Mouse (Mus musculus) hindbrain, embryonic 16.5 days (tissue): ENCODE data around the gene Clec4d. TPM values are rescaled to one million over a fixed set of nuclear protein-coding genes. Genes with fewer than 3 reads are reported as not detected.

Source experiments
- ATAC-seq: fragments of 200-750 bp; cut with Nextera tagmentation; 2 replicates; pipeline ENCODE4 v1.8.0; 2017; ENCODE audit warnings: moderate TSS enrichment, moderate library complexity
- H3K27ac ChIP-seq: fragments of 300-500 bp; sonication (generic); 2 replicates; pipeline ENCODE4 v1.5.1; 2014; ENCODE audit warnings: low read depth, mild to moderate bottlenecking, control low read depth, low read length, moderate library complexity
- H3K27me3 ChIP-seq: fragments of 300-500 bp; sonication (generic); replicated peaks from 2 replicates; pipeline ENCODE4 v1.6.1; 2014; ENCODE audit warnings: low read length; ENCODE audit not compliant: control insufficient read depth, insufficient read depth
- H3K36me3 ChIP-seq: fragments of 300-500 bp; sonication (generic); 2 replicates; pipeline ENCODE4 v1.6.1; 2014; ENCODE audit warnings: mild to moderate bottlenecking, low read length, moderate library complexity, mixed read lengths; ENCODE audit not compliant: control insufficient read depth, insufficient read depth
- H3K4me1 ChIP-seq: fragments of 300-500 bp; sonication (generic); 2 replicates; pipeline ENCODE4 v1.6.1; 2014; ENCODE audit warnings: low read depth, low read length; ENCODE audit not compliant: control insufficient read depth, insufficient read depth
- H3K4me2 ChIP-seq: fragments of 300-500 bp; sonication (generic); 2 replicates; pipeline ENCODE4 v1.6.1; 2014; ENCODE audit warnings: mild to moderate bottlenecking, low read length, control low read depth, moderate library complexity
- H3K4me3 ChIP-seq: fragments of 300-500 bp; sonication (generic); 2 replicates; pipeline ENCODE4 v1.5.1; 2014; ENCODE audit warnings: mild to moderate bottlenecking, low read length, control low read depth, moderate library complexity
- H3K9ac ChIP-seq: fragments of 300-500 bp; sonication (generic); 2 replicates; pipeline ENCODE4 v1.6.1; 2014; ENCODE audit warnings: low read depth, mild to moderate bottlenecking, control low read depth, low read length, moderate library complexity
- H3K9me3 ChIP-seq: fragments of 300-500 bp; sonication (generic); 2 replicates; pipeline ENCODE4 v1.6.1; 2014; ENCODE audit warnings: mild to moderate bottlenecking, low read length, moderate library complexity; ENCODE audit not compliant: control insufficient read depth
- whole genome bisulfite sequencing: fragments of 180-500 bp; shearing (Covaris S2); extraction: QIAGEN DNeasy Blood & Tissue Kit; methylation state at CpG from one replicate; pipeline ENCODE4 v1.1.7; 2014; 5-methylcytosine and 5-hydroxymethylcytosine counted together
- polyA plus RNA-seq: library from polyadenylated mRNA; unstranded; fragments of >200 nt; fragmentation: Nextera tagmentation; extraction: Ambion mirVana; gene quantifications from 2 replicates; pipeline ENCODE4 v1.2.1, GENCODE M21; 2015

Clec4d gene
- polyA plus RNA-seq, 1 experiment from 2014 or later: not detected

DNA sequence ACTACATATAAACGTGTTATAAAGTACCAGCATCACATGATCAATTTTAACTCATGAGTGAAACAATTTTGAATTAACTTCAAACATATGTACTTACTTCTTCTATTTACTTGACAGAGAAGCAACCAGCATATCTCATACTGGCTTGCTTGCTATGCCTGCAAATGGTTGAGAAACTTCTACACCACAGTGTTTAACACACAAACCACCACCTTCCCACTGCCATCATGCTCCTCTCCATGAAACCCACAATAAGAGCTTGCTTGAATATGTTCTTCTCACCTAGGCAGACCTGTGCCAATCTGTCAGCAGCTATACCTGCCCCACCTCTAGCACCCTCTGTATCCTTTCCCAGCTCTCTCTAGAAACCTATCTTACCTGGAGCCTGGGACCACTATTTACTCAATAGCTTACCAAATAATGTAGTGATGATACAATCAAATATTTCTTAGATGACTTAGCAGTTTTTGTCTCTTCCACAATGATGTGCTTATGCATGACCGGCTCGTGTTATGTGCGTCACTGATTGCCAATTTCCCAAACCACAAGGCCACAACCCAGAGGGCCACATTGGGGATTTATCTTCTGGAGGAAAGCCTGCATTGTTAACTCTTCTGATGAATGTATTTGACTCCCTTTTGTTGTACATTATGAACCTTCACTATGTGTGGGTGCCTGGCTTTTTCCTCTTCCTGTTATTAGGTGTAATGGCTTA is 1.9 kb upstream of the Clec4d start:
- Histone ChIP-seq H3K4me1 (no peaks in the 10 kb centered on the region), H3K9me3 (no peaks in the 10 kb centered on the region; the same call in 1 of the 2 replicates), H3K36me3 (no peaks in the 10 kb centered on the region), H3K9ac (no peak overlapping the region), H3K4me2 (no peak overlapping the region), H3K27ac (no peak overlapping the region), H3K27me3 (no peaks in the 10 kb centered on the region), H3K4me3 (no peak overlapping the region)
- 83% methylated on average over 4 of the region's 4 CpGs for WGBS
- ATAC-seq: no peak

DNA sequence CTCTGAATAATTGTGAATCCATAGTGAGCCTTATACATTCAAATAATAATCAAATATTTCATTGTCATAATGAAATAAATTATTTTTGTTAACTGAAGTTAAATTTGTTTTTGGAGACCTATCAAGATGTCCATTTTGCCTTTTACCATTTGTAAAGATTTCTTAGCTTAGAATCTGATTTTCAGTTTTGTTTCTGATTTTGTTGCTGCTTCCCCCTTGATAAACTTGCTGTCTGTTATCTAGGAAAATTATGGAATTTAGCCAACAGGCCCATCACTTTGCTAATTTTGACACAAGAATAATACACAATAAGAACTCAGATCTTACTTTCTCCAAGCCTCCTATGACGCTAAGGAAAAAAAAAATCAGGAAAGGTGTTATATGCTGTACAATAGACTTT is 1.0 kb upstream of the Clec4d start:
- H3K27ac ChIP-seq: no peak overlapping the region
- no peaks in the 10 kb centered on the region for H3K27me3 ChIP-seq
- no peaks in the 10 kb centered on the region for H3K4me1 ChIP-seq
- no peaks in the 10 kb centered on the region for H3K36me3 ChIP-seq
- no peak overlapping the region for H3K4me2 ChIP-seq
- WGBS: 91% methylated on average over 1 of the region's 1 CpGs
- no peaks in the 10 kb centered on the region; the same call in 1 of the 2 replicates for H3K9me3 ChIP-seq
- ATAC-seq: no peak
- no peak overlapping the region for H3K9ac ChIP-seq
- H3K4me3 ChIP-seq: no peak overlapping the region

DNA sequence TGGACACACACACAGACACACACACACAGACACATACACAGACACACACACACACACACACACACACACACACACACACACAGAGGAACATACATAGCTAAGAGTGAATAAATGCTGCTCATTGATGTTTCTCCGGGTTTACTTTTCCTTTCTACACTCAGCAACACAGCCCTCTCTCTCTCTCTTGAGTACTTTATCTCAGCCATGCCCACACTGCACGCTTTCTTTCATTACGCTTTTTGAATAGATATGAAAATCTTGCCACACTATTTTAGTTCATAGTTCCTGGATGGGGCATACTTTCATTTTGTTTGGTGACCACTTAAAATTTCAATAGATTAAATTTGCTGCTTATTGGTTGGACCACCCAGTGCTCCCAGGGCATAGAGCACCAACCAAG is 2.3 kb downstream of the Clec4d start:
- Histone ChIP-seq H3K9me3 (no peaks in the 10 kb centered on the region), H3K36me3 (no peaks in the 10 kb centered on the region), H3K4me1 (no peaks in the 10 kb centered on the region), H3K27me3 (no peaks in the 10 kb centered on the region), H3K4me2 (no peak overlapping the region), H3K4me3 (no peak overlapping the region), H3K27ac (no peak overlapping the region), H3K9ac (no peak overlapping the region)
- no peak for ATAC-seq
- WGBS: 95% methylated on average over 3 of the region's 3 CpGs

DNA sequence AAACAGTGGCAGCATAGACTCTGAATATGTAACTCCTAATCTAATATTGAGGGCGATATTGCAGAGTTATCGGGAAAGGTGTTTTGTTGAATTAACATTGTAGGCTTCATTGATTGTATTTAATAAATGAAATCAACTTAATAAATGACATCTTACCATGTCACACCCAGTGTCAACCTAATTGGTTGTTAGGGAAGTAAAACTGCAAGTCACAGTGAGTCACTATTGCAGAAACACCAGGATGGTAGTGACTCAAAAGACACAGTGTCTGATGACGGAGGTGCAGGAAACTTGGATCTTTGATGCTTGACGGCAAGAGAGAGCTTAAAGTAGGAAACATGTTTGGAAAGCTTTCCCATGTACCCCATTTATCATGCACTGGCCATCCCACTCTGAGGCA is 3.9 kb downstream of the Clec4d start:
- Histone ChIP-seq H3K36me3 (no peaks in the 10 kb centered on the region), H3K27me3 (no peaks in the 10 kb centered on the region), H3K4me3 (no peak overlapping the region), H3K27ac (no peak overlapping the region), H3K9ac (no peak overlapping the region), H3K9me3 (no peaks in the 10 kb centered on the region), H3K4me2 (no peak overlapping the region), H3K4me1 (no peaks in the 10 kb centered on the region)
- ATAC-seq: no peak
- 93% methylated on average over 4 of the region's 4 CpGs for WGBS

DNA sequence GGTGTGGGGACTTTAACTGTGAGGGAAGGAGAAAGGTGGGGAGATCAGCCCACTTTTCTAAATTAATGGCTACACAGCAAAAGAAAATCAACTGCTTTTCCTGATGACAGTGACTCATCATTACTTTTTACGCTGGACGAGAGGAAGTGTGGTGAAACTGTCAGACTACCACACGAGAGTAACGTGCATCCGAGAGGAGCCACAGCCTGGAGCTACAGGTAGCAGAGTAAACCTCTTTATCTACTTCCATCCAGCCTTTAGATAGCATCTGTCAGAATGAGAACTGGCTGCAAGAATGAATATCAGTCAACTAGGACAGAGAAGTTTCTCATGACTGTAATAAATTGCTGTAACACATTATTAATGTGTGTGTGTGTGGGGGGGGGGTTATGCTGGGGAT is 5.0 kb downstream of the Clec4d start:
- no peak for ATAC-seq
- no peak overlapping the region for H3K9ac ChIP-seq
- 92% methylated on average over 5 of the region's 5 CpGs for WGBS

DNA sequence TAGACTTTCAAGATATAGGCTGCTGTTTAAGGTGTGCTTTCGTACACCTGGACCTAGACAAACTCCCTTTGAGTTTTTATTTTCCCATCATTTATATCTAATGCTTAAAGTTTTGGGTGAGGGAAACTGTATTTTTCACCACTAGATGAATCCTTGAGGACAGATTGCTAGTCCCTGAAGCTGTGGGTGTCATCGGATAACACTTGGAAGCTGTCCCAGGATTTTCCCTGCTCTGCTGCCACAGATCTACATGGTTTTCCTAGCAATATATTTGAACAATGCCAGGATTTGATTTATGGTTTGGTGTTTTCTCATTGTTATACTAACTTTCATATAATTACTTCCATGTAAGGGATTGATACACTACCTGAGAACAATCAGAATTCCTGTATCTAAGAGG is 17.5 kb downstream of the Clec4d start:
- H3K27ac ChIP-seq: no peak overlapping the region
- H3K4me1 ChIP-seq: no peaks in the 10 kb centered on the region
- no peak overlapping the region for H3K4me2 ChIP-seq
- ATAC-seq: no peak
- no peak overlapping the region for H3K9ac ChIP-seq
- no peaks in the 10 kb centered on the region for H3K9me3 ChIP-seq
- 81% methylated on average over 2 of the region's 2 CpGs for WGBS
- no peaks in the 10 kb centered on the region for H3K27me3 ChIP-seq
- no peaks in the 10 kb centered on the region for H3K36me3 ChIP-seq
- no peak overlapping the region for H3K4me3 ChIP-seq

More for the DNA sequence above, 5.0 kb downstream of the Clec4d start:
- Histone ChIP-seq H3K4me3 (no peak overlapping the region), H3K4me1 (no peaks in the 10 kb centered on the region), H3K36me3 (no peaks in the 10 kb centered on the region), H3K4me2 (no peak overlapping the region), H3K9me3 (no peaks in the 10 kb centered on the region), H3K27ac (no peak overlapping the region), H3K27me3 (no peaks in the 10 kb centered on the region)

DNA sequence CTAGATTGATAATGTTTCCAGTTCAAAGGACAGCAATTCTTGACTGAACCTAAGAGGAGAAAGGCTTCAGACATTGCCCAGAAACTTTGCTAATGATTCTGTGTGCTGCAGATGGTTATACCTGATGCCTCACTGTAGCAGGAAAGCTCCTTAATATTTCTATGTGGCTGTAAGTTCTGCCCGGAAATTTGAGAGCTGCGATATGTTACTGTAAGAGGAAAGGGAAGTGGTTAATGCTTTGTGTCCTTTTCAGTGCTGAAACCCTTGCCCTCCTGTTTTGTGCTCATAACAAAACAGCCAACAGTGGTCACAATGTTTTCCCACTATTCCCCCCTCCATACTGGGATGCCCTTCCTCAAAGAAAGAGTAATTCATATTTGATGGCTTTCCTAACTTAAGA is 24.4 kb downstream of the Clec4d start:
- Histone ChIP-seq H3K27ac (no peak overlapping the region), H3K4me3 (no peak overlapping the region), H3K9ac (no peak overlapping the region), H3K36me3 (no peaks in the 10 kb centered on the region), H3K4me2 (no peak overlapping the region), H3K27me3 (no peaks in the 10 kb centered on the region), H3K4me1 (no peaks in the 10 kb centered on the region), H3K9me3 (no peaks in the 10 kb centered on the region)
- ATAC-seq: no peak
- 95% methylated on average over 2 of the region's 2 CpGs for WGBS

DNA sequence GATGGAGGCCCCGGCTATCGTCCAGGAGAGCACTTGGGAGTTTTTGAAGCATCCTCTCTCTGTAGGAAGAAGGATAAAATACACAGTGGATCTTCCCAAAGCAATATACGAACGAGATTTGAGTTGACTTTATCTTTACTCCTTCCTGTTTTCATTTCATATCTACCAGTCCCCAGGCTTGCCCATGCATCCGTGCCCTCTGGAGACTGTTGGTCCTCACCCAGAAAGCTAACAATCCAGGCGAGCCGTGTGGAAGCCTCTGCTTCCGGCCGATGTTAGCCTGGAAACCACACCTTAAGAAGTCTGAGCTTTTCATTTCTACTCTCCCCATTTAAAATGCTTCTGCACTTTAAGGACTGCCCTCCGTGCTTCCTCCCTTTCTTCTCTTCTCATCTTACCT is 27.0 kb downstream of the Clec4d start:
- Histone ChIP-seq H3K36me3 (no peaks in the 10 kb centered on the region), H3K9ac (no peak overlapping the region), H3K4me3 (no peak overlapping the region), H3K4me1 (no peaks in the 10 kb centered on the region), H3K27ac (no peak overlapping the region), H3K4me2 (no peak overlapping the region), H3K27me3 (no peaks in the 10 kb centered on the region), H3K9me3 (no peaks in the 10 kb centered on the region)
- 84% methylated on average over 10 of the region's 10 CpGs for WGBS
- no peak for ATAC-seq

DNA sequence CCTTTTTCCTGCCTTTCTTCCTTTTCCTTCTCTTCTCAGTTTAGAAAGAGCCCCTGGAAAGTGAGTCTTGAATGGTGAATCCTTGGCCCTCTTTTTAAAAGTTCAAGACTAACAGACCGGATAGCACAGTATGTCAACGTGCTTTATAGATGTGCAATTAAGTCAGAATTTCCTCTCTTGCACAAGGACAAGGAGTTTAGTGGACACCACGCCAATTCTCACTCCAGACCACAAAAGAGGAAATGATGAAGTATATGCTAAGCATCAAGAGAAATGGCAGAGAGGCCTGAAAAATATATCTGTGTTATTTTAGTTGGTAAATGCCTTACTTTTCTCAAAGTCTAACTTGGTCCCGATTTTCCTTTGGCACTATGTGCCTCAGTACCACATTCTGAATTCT is 27.8 kb downstream of the Clec4d start, which contains the start of gene Clec4e:
TSS of gene Clec4e (minus strand) at position 118 of the 400 bp plus-strand sequence.
- Histone ChIP-seq H3K36me3 (no peaks in the 10 kb centered on the region), H3K27ac (no peak within 1 kb of the TSS), H3K4me1 (no peaks in the 10 kb centered on the region), H3K9ac (no peak within 1 kb of the TSS), H3K27me3 (no peaks in the 10 kb centered on the region), H3K4me2 (no peak within 1 kb of the TSS), H3K9me3 (no peaks in the 10 kb centered on the region), H3K4me3 (no peak within 1 kb of the TSS)
- WGBS: 84% methylated on average over 4 of the region's 4 CpGs
- ATAC-seq: no peak
